Mouse (Mus musculus) lung, postnatal 36 days (tissue): Measurements from ENCODE around the gene Csnk2a1.
A peak's percentile ranks its signal among the peaks of the same experiment; 100 is the strongest.
"Not testable (repeated sequence)": the region's sequence is repeated elsewhere in the genome, so short reads cannot be mapped to it uniquely, and the experiment has no call there.

ENCODE experiments used
- DNase-seq: peaks from one replicate; pipeline ENCODE4 v3.0.0; 2022; ENCODE audit warnings: mixed read lengths

The Csnk2a1 gene

GRCm38 (mm10) chr2:152240580-152240979 is 13.9 kb downstream of the Csnk2a1 start:
- DNase-seq: no peak

- no peak for DNase-seq
Measured at GRCm38 (mm10) chr2:152247213-152247612, 20.6 kb downstream of the Csnk2a1 start.

GRCm38 (mm10) chr2:152250511-152250910 is 23.9 kb downstream of the Csnk2a1 start:
- no peak for DNase-seq

GRCm38 (mm10) chr2:152259739-152260138 is 33.1 kb downstream of the Csnk2a1 start:
- DNase-seq: no peak

- no peak for DNase-seq
Measured at GRCm38 (mm10) chr2:152273639-152274038, 47.0 kb downstream of the Csnk2a1 start.

GRCm38 (mm10) chr2:152281407-152281806 is 54.8 kb downstream of the Csnk2a1 start:
- peak; percentile 41 for DNase-seq

- DNase-seq: no peak
Measured at GRCm38 (mm10) chr2:152287560-152287959, 60.9 kb downstream of the Csnk2a1 start.

- DNase-seq: no peak
Measured at GRCm38 (mm10) chr2:152288046-152288445, 61.4 kb downstream of the Csnk2a1 start.

- DNase-seq: not testable (repeated sequence)
Measured at GRCm38 (mm10) chr2:152289623-152290022, 63.0 kb downstream of the Csnk2a1 start.

GRCm38 (mm10) chr2:152292475-152292874 is 65.8 kb downstream of the Csnk2a1 start:
- no peak for DNase-seq

- DNase-seq: no peak
Measured at GRCm38 (mm10) chr2:152293179-152293726, 66.6 kb downstream of the Csnk2a1 start.

- DNase-seq: peak; percentile 91
Measured at GRCm38 (mm10) chr2:152293727-152294475, 67.3 kb downstream of the Csnk2a1 start, which contains the start of gene Tbc1d20. Gene Tbc1d20 (plus strand): TSS chr2:152293828.

- DNase-seq: peak; percentile 34
Measured at GRCm38 (mm10) chr2:152294541-152294940, 67.9 kb downstream of the Csnk2a1 start.

- DNase-seq: no peak
Measured at GRCm38 (mm10) chr2:152302862-152303261, 76.2 kb downstream of the Csnk2a1 start.

GRCm38 (mm10) chr2:152303781-152304180 is 77.1 kb downstream of the Csnk2a1 start:
- DNase-seq: no peak

- DNase-seq: no peak
Measured at GRCm38 (mm10) chr2:152305480-152305879, 78.8 kb downstream of the Csnk2a1 start.

GRCm38 (mm10) chr2:152307186-152307585 is 80.5 kb downstream of the Csnk2a1 start:
- no peak for DNase-seq

GRCm38 (mm10) chr2:152312996-152313395 is 86.4 kb downstream of the Csnk2a1 start:
- no peak for DNase-seq

GRCm38 (mm10) chr2:152313926-152314325 is 87.3 kb downstream of the Csnk2a1 start:
- DNase-seq: no peak

- no peak for DNase-seq
Measured at GRCm38 (mm10) chr2:152317054-152317453, 90.4 kb downstream of the Csnk2a1 start.

GRCm38 (mm10) chr2:152321558-152321957 is 94.9 kb downstream of the Csnk2a1 start:
- DNase-seq: no peak

GRCm38 (mm10) chr2:152322198-152322597 is 95.6 kb downstream of the Csnk2a1 start:
- no peak for DNase-seq

GRCm38 (mm10) chr2:152323971-152324370 is 97.3 kb downstream of the Csnk2a1 start:
- no peak for DNase-seq

GRCm38 (mm10) chr2:152324842-152325241 is 98.2 kb downstream of the Csnk2a1 start:
- no peak for DNase-seq
